Mouse (Mus musculus) thymus, adult 2 months (tissue): ENCODE results near the gene Gemin5.

Source experiments
- CTCF ChIP-seq: fragments of 200-500 bp; IDR thresholded peaks from 2 replicates; pipeline ENCODE4 v1.5.1; 2012; ENCODE audit warnings: mild to moderate bottlenecking, control low read depth, low read length, moderate library complexity, borderline replicate concordance; ENCODE audit not compliant: control insufficient read depth, poor library complexity, insufficient read depth; ENCODE audit errors: extremely low read depth
- POLR2A ChIP-seq: fragments of 200-500 bp; IDR thresholded peaks from 2 replicates; pipeline ENCODE4 v1.6.1; 2012; ENCODE audit warnings: mild to moderate bottlenecking, low read length, control low read depth, moderate library complexity; ENCODE audit not compliant: control insufficient read depth, poor library complexity, insufficient read depth; ENCODE audit errors: extremely low read depth

GRCm38 (mm10) chr11:58072978-58073377 is 95.4 kb downstream of the Gemin5 start:
- TF ChIP-seq CTCF, result no peak
- TF ChIP-seq POLR2A, result no peak
